Mouse (Mus musculus): ENCODE data around the gene Barx2. TPM values are rescaled to one million over a fixed set of nuclear protein-coding genes. Genes with fewer than 3 reads are reported as not detected.
A peak's percentile ranks its signal among the peaks of the same experiment; 100 is the strongest.
"Not testable (repeated sequence)": the region's sequence is repeated elsewhere in the genome, so short reads cannot be mapped to it uniquely, and the experiment has no call there.

Gene Barx2
- under 1 TPM; 0.71 to 0.84 TPM for total RNA-seq (2021)
- long read RNA-seq = 0 reads

DNA sequence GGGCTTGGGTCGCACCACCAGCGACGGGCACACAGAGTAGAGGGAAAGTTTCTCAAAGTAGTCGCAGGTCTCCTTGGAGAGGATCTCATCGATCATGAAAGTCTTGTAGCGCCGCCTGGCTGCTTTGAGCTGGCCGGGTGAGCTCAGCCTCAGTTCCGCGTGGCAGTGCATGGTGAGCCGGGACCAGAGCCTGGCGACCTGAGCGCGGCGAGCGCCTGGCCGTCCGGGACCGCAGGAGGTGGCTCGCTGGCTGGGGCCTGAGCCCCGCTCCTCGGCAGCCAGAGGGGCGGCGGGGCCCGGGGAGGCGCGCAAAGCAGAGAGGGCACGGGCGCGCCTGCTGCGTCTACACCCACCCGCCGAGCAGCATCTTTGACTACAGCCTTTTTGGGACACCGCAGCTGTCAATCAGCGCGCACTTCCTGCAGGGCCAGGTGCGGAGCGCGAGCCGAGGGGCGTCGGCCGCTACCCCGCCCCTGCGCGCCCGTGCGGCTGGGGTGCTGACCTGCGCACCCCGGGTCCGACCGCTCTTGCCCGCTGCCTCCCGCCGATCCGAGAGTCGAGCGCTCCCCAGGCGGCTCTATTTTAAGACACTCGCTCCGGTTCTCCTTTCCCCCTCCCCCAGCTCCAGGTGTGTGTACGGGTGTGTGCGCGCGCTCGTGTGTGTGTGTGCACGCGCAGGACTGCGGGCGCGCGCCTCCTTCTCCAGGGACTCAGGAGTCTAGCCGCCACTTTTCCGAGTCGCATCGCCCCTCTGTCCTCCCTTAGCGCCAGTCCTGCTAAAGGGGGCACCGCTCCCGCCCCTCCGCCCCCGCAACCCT, at the start of gene Barx2:
Barx2 (minus strand) TSS at position 542 of the 818 bp plus-strand sequence.
- DNase-seq (ENCODE audit: low spot score in 2 of 2) = peak; percentile 35 to 78

- DNase-seq (ENCODE audit: low spot score in 2 of 2) = no peak
Observed at GRCm38 (mm10) chr9:31962265-31962664, 49.0 kb upstream of the Barx2 start.

GRCm38 (mm10) chr9:31960488-31960887, 47.2 kb upstream of the Barx2 start:
- DNase-seq (ENCODE audit: low spot score in 2 of 2) = no peak

- DNase-seq (ENCODE audit: low spot score in 2 of 2) = no peak
Observed at GRCm38 (mm10) chr9:31958120-31958519, 44.9 kb upstream of the Barx2 start.

- DNase-seq (ENCODE audit: low spot score in 2 of 2) = no peak
Observed at GRCm38 (mm10) chr9:31950506-31950905, 37.2 kb upstream of the Barx2 start.

GRCm38 (mm10) chr9:31949031-31949430, 35.8 kb upstream of the Barx2 start:
- no peak for DNase-seq (ENCODE audit: low spot score in 2 of 2)

- no peak for DNase-seq (ENCODE audit: low spot score in 2 of 2)
Observed at GRCm38 (mm10) chr9:31947051-31947450, 33.8 kb upstream of the Barx2 start.

DNA sequence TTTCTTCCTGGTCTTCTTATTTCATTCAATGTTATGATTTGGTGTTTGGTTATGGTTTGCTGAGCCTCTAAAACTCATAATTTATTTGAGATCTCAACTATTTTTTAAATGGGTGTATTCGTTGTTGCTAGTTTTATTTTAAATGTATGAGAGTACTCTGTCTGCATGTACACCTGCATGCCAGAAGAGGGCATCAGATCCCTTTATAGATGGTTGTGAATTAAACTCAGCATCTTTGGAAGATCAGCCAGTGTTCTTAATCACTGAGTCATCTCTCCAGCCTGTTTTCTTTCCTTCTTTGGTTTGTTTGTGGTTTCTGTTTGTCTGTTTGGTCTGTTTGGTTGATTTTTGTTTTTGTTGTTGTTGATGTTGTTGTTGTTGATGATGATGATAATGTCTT, 29.1 kb upstream of the Barx2 start:
- peak in 1 of 2 experiments; percentile 10 for DNase-seq (ENCODE audit: low spot score in 2 of 2)

DNA sequence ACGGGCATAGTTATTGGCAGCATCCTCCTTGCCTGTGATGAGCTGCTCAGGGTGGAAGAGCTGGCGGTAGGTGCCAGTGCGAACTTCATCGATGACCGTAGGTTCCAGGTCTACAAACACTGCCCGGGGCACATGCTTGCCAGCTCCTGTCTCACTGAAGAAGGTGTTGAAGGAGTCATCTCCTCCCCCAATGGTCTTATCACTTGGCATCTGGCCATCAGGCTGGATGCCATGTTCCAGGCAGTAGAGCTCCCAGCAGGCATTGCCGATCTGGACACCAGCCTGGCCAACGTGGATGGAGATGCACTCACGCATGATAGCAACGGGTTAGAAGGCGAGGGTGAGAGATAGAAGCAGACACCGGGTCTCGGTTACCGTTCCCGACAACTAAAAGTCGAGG, 23.2 kb upstream of the Barx2 start:
- not testable (repeated sequence) for DNase-seq (ENCODE audit: low spot score in 2 of 2)

DNA sequence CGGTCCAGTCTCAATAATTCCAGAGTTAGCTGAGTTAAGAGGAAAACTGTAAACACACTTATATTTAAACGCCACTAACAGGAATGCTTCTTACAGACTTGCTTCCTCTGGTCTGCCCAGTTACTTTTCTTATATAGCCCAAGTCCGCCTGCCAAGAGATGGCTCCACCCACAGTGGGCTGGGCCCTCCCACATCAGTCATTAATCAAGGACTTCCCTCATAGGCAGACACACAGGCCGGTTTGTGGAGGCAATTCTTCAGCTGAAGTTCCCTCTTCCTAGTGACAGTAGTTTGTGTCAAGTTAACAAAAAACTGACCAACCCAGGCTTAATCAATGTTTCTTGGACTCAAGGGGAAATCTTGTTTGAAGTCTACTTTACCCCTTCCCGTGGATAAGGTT, 18.4 kb upstream of the Barx2 start:
- no peak for DNase-seq (ENCODE audit: low spot score in 2 of 2)

DNA sequence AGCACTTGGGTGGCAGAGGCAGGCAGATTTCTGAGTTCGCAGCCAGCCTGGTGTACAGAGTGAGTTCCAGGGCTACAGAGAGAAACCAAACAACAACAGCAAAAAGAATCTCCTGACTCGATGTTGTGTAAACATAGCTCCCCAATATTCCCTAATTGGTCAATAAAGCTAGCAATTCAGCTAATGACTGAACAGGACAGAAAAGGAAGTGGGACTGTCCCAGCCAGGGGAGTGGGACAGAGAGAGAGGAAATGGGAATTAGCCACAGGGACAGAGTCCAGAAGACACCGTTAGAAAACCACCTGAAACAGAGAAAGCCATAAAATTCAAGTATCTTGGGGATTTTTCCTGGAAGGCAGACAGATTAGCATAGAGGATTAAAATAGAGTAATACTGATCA, 18.0 kb upstream of the Barx2 start:
- DNase-seq (ENCODE audit: low spot score in 2 of 2) = no peak

DNA sequence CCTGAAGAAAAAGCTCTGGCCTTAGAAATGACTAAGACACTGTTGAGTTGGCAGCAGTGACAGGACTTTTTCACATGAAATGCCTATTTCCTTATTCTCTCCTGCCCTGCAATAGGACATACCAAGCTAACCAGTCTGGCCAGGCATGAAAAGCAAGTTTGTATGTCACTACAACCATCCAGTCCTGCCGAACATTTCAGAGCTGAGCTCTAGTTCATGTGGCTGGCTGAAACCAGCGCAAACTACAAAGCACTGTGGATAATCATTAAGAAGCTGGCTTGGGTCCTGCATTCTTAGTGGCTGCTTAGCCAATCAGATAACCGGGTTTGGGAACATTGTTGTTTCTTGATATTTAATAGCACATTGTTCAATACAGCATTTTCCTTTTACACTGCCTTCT, 13.5 kb upstream of the Barx2 start:
- no peak for DNase-seq (ENCODE audit: low spot score in 2 of 2)

GRCm38 (mm10) chr9:31925830-31926624, 12.8 kb upstream of the Barx2 start:
- DNase-seq (ENCODE audit: low spot score in 2 of 2) = peak; percentile 57 to 90

DNA sequence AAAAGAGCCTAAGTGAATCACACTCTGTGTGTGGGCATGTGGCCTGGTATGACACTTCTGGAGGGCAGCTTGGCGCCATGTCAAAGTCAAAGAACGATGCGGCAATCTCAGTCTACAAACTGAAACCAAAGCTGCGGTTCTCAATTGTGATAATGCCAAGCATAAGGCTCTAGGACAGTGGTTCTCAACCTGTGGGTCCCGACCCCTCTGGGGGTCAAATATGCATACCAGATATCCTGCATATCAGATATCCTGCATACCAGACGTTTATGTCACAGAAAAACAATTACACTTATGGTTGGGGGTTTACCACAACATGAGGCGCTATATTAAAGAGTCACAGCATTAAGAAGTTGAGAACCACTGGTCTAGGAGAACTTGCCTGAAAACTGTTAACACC, 10.3 kb upstream of the Barx2 start:
- DNase-seq (ENCODE audit: low spot score in 2 of 2) = no peak

GRCm38 (mm10) chr9:31919802-31920201, 6.5 kb upstream of the Barx2 start:
- no peak for DNase-seq (ENCODE audit: low spot score in 2 of 2)

GRCm38 (mm10) chr9:31916421-31916820, 3.2 kb upstream of the Barx2 start:
- no peak for DNase-seq (ENCODE audit: low spot score in 2 of 2)

DNA sequence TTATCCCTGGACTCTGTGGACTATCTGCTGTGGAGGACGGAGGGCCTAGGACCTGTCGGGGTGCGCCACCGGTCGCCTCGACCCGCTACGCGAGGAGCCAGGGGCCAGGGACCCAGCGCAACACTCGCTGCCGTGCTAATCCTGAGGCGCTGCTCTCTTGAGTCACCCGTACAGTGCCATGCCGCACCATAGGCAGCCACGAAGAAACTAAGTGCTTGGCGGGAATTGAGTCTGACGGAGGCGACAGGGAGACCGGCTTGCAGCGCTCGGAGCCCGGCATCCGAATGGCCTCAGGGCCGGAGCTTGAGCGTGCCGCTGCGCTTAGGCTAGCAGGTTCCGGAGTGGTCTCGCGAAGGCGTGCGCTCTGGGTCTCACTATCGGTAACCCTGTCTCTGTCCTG, 1.6 kb upstream of the Barx2 start:
- peak in 1 of 2 experiments; percentile 2 for DNase-seq (ENCODE audit: low spot score in 2 of 2)

DNA sequence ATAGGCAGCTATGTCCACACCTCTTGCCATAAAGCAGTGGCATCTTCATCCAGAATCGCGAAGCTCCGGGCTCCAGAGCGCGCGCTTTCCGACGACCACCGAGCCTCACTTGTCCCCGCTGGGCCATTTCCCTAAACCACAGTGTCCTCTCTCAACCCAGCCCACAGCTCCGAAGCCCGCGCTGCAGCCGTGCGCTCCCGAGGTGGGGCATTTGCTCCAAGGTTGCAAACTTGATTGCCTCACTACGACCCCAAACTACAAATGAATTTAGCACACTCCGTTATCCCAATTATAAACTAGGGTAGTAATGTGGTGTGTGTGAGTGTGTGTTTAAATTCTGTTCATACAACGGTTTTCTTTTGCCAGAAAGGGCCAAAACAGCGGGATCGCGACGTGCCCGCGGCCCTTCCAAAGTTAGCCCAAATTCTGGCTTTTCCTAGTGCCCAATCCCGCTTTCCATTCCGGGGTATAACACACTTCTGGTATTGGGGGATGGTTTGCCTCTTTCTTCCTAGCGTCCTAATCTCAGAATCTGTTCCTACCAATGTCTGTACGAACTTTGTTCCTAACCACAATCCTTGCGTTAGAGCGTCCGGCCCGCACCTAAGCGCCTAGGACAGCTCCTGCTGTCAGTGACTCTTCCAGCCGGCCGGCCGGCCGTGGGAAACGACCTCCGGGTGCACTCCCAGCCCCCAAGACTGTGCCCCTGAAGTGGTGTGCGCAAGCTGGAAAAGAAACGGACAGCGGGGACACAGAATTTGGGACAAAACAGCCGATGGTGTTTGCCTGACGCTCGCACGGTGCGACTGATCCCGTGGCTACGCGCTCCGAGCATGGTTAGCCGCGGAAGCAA, 703 bp upstream of the Barx2 start:
- DNase-seq (ENCODE audit: low spot score in 2 of 2) = no peak

GRCm38 (mm10) chr9:31912553-31912920, 725 bp downstream of the Barx2 start:
- DNase-seq (ENCODE audit: low spot score in 2 of 2) = no peak

DNA sequence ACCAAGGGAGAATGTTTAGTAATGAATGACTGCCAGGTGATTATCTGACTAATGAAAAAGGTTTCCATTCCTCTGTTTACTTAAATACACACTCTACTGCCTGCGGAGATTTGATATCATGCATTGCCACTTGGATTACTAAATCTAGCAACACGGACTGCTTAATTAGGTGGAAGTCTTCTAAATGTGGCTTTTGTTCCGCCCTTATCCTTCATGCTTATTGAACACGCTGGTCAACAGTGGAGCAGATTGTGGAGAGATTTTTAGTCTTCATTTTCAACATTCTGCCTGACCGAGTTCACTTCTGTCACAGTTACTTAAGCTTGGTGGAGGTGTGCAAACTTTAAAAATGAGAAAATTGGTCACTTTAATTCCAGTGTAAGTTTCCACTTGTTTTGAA, 3.0 kb downstream of the Barx2 start:
- DNase-seq (ENCODE audit: low spot score in 2 of 2) = no peak

DNA sequence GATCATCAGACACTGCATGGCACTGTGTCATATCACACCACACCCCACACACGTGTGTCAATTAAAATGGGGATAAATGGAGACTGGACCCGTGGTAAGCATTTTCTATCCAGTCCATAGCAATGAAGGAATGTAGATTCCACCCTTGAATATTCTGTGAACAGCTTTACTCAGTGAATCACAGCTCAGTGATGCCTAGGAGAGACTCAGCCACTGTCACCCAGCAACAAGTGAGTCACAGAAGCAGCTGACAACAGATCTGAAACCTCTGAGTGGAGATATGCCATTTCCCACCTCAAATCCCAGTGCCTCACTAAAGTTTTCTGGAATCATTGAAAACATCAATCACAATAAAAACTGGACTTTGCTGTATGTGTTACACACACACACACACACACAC, 11.5 kb downstream of the Barx2 start:
- peak; percentile 22 to 24 for DNase-seq (ENCODE audit: low spot score in 2 of 2)
